Mouse (Mus musculus) embryonic facial prominence, embryonic 14.5 days (tissue): ENCODE data around the gene Spata31d1b. TPM values are rescaled to one million over a fixed set of nuclear protein-coding genes. Genes with fewer than 3 reads are reported as not detected.
A peak's percentile ranks its signal among the peaks of the same experiment; 100 is the strongest.
"Not testable (repeated sequence)": the region's sequence is repeated elsewhere in the genome, so short reads cannot be mapped to it uniquely, and the experiment has no call there.

ENCODE experiments used
- ATAC-seq: fragments of 200-750 bp; cut with Nextera tagmentation; 2 replicates; pipeline ENCODE4 v1.8.0; 2017; ENCODE audit warnings: low read depth, moderate number of reproducible peaks, moderate TSS enrichment
- DNase-seq: peaks from one replicate; pipeline ENCODE4 v3.0.0-alpha.2; 2015; ENCODE audit warnings: low spot score
- H3K27ac ChIP-seq: fragments of 300-500 bp; sonication (generic); replicated peaks from 2 replicates; pipeline ENCODE4 v1.5.1; 2014; ENCODE audit warnings: low read depth, mild to moderate bottlenecking, low read length, moderate library complexity
- H3K27me3 ChIP-seq: fragments of 300-500 bp; sonication (generic); replicated peaks from 2 replicates; pipeline ENCODE4 v1.6.1; 2014; ENCODE audit warnings: low read length; ENCODE audit not compliant: control insufficient read depth, insufficient read depth
- H3K36me3 ChIP-seq: fragments of 300-500 bp; sonication (generic); 2 replicates; pipeline ENCODE4 v1.6.1; 2014; ENCODE audit warnings: low read length, mixed read lengths; ENCODE audit not compliant: control insufficient read depth, insufficient read depth
- H3K4me1 ChIP-seq: fragments of 300-500 bp; sonication (generic); 2 replicates; pipeline ENCODE4 v1.6.1; 2014; ENCODE audit warnings: antibody characterized with exemption, low read length; ENCODE audit not compliant: control insufficient read depth, insufficient read depth
- H3K4me2 ChIP-seq: fragments of 300-500 bp; sonication (generic); 2 replicates; pipeline ENCODE4 v1.6.1; 2014; ENCODE audit warnings: low read depth, mild to moderate bottlenecking, low read length, moderate library complexity, mixed read lengths
- H3K4me3 ChIP-seq: fragments of 300-500 bp; sonication (generic); 2 replicates; pipeline ENCODE4 v1.5.1; 2014; ENCODE audit warnings: low read depth, mild to moderate bottlenecking, low read length
- H3K9ac ChIP-seq: fragments of 300-500 bp; sonication (generic); 2 replicates; pipeline ENCODE4 v1.6.1; 2014; ENCODE audit warnings: low read depth, mild to moderate bottlenecking, low read length, moderate library complexity, mixed read lengths
- H3K9me3 ChIP-seq: fragments of 300-500 bp; sonication (generic); 2 replicates; pipeline ENCODE4 v1.6.1; 2016; ENCODE audit warnings: low read length; ENCODE audit not compliant: control insufficient read depth
- WGBS: fragments of 180-500 bp; shearing (Covaris S2); extraction: QIAGEN DNeasy Blood & Tissue Kit; methylation state at CpG from one replicate; pipeline ENCODE4 v1.1.7; 2014; 5-methylcytosine and 5-hydroxymethylcytosine counted together
- polyA plus RNA-seq: library from polyadenylated mRNA; unstranded; fragments of >200 nt; fragmentation: Nextera tagmentation; extraction: Ambion mirVana; gene quantifications from 2 replicates; pipeline ENCODE4 v1.2.1, GENCODE M21; 2014

The Spata31d1b gene
- polyA plus RNA-seq, 1 experiment from 2014 or later, result 0.06 TPM

- Histone ChIP-seq H3K4me2 (no peak overlapping the region), H3K4me1 (peaks cover 6% of the 10 kb centered on the region), H3K27me3 (no peaks in the 10 kb centered on the region), H3K9ac (no peak overlapping the region), H3K9me3 (no peaks in the 10 kb centered on the region), H3K4me3 (no peak overlapping the region), H3K27ac (no peak overlapping the region), H3K36me3 (no peaks in the 10 kb centered on the region)
- ATAC-seq (no peak), DNase-seq (no peak)
- 84% methylated on average over 12 of the region's 12 CpGs for WGBS
These were observed 8.6 kb upstream of the Spata31d1b start for GRCm38 (mm10) chr13:59703514-59703913.

DNA sequence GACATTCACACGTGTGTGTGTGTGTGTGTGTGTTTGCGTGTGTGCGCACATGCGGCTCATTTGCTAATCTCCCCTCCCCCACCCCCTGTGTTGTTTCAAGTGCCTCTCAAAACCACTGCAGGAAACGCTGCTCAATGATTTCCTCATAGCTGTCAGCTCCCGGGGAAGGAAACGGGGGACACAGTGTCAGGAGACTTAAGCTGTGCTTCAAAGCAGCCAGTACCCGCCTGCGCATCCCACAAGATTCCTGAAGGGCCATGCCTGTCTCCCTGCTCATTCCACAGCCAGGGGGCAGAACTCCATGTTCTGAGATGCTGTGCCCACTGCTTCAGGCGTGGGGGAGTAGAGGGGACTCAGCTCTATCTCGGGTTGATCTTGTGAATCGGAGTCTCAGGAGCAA lies 7.5 kb upstream of the Spata31d1b start:
- DNase-seq, result peak; percentile 30
- Histone ChIP-seq H3K27ac (no peak overlapping the region), H3K4me3 (no peak overlapping the region), H3K9me3 (no peaks in the 10 kb centered on the region), H3K27me3 (no peaks in the 10 kb centered on the region), H3K9ac (no peak overlapping the region), H3K36me3 (no peaks in the 10 kb centered on the region), H3K4me1 (peaks cover 6% of the 10 kb centered on the region), H3K4me2 (no peak overlapping the region)
- WGBS, result 45% methylated on average over 12 of the region's 12 CpGs
- ATAC-seq, result no peak

GRCm38 (mm10) chr13:59710230-59710629 lies 1.9 kb upstream of the Spata31d1b start, which contains the start of gene Spata31d1a:
Gene Spata31d1a (minus strand): TSS chr13:59710330.
- DNase-seq, result no peak
- H3K4me3 ChIP-seq, result no peak within 1 kb of the TSS
- H3K4me1 ChIP-seq, result no peaks in the 10 kb centered on the region
- no peak within 1 kb of the TSS for H3K27ac ChIP-seq
- H3K4me2 ChIP-seq, result no peak within 1 kb of the TSS
- ATAC-seq, result no peak
- H3K9me3 ChIP-seq, result no peaks in the 10 kb centered on the region
- no peaks in the 10 kb centered on the region for H3K27me3 ChIP-seq
- H3K36me3 ChIP-seq, result no peaks in the 10 kb centered on the region
- WGBS, result 92% methylated on average over 15 of the region's 15 CpGs
- H3K9ac ChIP-seq, result no peak within 1 kb of the TSS

GRCm38 (mm10) chr13:59713710-59714109 lies 1.6 kb downstream of the Spata31d1b start:
- H3K4me1 ChIP-seq, result no peaks in the 10 kb centered on the region
- DNase-seq, result no peak
- no peaks in the 10 kb centered on the region for H3K9me3 ChIP-seq
- no peaks in the 10 kb centered on the region for H3K36me3 ChIP-seq
- no peaks in the 10 kb centered on the region for H3K27me3 ChIP-seq
- H3K4me2 ChIP-seq, result no peak overlapping the region
- 33% methylated on average over 3 of the region's 3 CpGs for WGBS
- no peak for ATAC-seq
- no peak overlapping the region for H3K27ac ChIP-seq
- no peak overlapping the region for H3K4me3 ChIP-seq
- H3K9ac ChIP-seq, result no peak overlapping the region

- peak; percentile 67 for DNase-seq
- not testable (repeated sequence) for H3K9ac ChIP-seq, H3K4me2 ChIP-seq, H3K4me3 ChIP-seq, H3K9me3 ChIP-seq, H3K36me3 ChIP-seq, H3K27me3 ChIP-seq, H3K4me1 ChIP-seq
- ATAC-seq, result peak; percentile 57; the same call in 1 of the 2 replicates
- WGBS, result 23% methylated on average over 6 of the region's 6 CpGs
- H3K27ac ChIP-seq, result peak overlapping the region; percentile 22; the same call in 1 of the 2 replicates
These were observed 6.9 kb downstream of the Spata31d1b start for GRCm38 (mm10) chr13:59718857-59719440.

GRCm38 (mm10) chr13:59719475-59719874 lies 7.4 kb downstream of the Spata31d1b start:
- H3K4me2 ChIP-seq, result no peak overlapping the region
- no peak for DNase-seq
- H3K9me3 ChIP-seq, result no peaks in the 10 kb centered on the region
- H3K9ac ChIP-seq, result no peak overlapping the region
- WGBS, result 100% methylated on average over 1 of the region's 1 CpGs
- no peak for ATAC-seq
- no peak overlapping the region for H3K4me3 ChIP-seq
- no peaks in the 10 kb centered on the region for H3K27me3 ChIP-seq
- peaks cover 8% of the 10 kb centered on the region; the same call in 1 of the 2 replicates for H3K4me1 ChIP-seq
- no peaks in the 10 kb centered on the region for H3K36me3 ChIP-seq
- H3K27ac ChIP-seq, result peak overlapping the region; percentile 22; the same call in 1 of the 2 replicates

DNA sequence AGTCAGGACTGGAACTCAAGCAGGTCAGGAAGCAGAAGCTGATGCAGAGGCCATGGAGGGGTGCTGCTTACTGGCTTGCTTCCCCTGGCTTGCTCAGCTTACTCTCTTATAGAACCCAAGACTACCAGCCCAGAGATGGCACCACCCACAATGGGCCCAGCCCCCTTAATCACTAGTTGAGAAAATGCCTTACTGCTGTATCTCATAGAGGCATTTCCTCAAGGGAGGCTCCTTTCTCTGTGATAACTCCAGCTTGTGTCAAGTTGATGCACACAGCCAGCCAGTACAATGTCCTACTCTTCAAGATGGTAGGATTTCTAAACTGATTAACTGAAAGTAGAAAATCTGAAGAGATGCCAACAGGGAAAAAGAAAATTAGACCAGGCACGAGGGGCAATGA lies 10.0 kb downstream of the Spata31d1b start:
- DNase-seq, H3K27me3 ChIP-seq, H3K27ac ChIP-seq, H3K9ac ChIP-seq, H3K4me3 ChIP-seq, H3K9me3 ChIP-seq, H3K36me3 ChIP-seq, H3K4me2 ChIP-seq, ATAC-seq: not testable (repeated sequence)
- peaks cover 14% of the 10 kb centered on the region; the same call in 1 of the 2 replicates for H3K4me1 ChIP-seq
- WGBS, result 74% methylated on average over 1 of the region's 1 CpGs

DNA sequence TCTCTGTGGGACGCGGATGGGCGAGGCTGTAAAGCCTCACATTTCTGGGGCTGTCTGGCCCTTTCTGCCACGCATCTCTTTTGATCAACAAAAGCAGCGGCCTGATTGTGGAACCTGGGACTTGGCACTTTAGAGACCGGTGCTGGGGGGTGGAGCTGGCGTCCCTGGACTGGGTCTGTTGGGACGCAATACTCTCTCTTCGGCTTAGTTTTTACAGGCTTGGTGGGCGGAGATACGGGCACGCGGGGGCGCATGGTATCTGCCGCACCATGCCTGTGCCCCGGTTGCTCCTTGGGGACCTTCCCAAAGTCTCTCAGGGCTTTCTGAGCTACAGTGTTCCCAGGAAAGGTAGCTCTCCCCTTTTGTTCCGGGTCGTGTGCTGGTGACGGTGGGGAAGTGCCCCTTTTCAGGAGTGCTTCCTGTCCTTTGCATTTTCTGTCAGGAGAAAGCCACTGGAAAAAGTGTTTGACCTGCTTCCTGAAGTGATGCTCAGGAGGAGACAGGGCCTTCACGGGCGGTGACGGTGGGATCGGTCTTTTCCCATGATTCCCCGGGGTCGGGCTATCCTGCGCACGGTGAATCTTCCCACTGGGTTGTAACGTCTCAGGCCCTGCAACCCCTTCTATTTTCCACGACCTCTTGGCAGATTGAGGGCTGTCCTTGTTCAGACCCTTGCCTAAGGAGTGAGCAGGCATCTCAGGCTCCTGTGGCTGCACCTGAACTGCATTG lies 14.2 kb downstream of the Spata31d1b start:
- H3K36me3 ChIP-seq, result no peaks in the 10 kb centered on the region
- H3K27ac ChIP-seq, result no peak overlapping the region
- H3K9ac ChIP-seq, result peak overlapping the region; percentile 48; the same call in 1 of the 2 replicates
- 32% methylated on average over 29 of the region's 29 CpGs for WGBS
- H3K9me3 ChIP-seq, result no peaks in the 10 kb centered on the region
- DNase-seq (no peak), ATAC-seq (no peak)
- H3K4me1 ChIP-seq, result 0 out of 2 replicates have a peak, but pooled peaks cover 6% of the 10 kb centered on the region
- peak overlapping the region; percentile 16; the same call in 1 of the 2 replicates for H3K4me3 ChIP-seq
- no peaks in the 10 kb centered on the region for H3K27me3 ChIP-seq
- H3K4me2 ChIP-seq, result peak overlapping the region; percentile 41
